Mouse (Mus musculus) retina, postnatal 1 day (tissue): ENCODE measurements around the gene Inpp4b.
"Not testable (repeated sequence)": the region's sequence is repeated elsewhere in the genome, so short reads cannot be mapped to it uniquely, and the experiment has no call there.

Experiments
- DNase-seq: peaks from one replicate; pipeline ENCODE4 v3.0.0-alpha.2; 2012

Inpp4b gene

DNA sequence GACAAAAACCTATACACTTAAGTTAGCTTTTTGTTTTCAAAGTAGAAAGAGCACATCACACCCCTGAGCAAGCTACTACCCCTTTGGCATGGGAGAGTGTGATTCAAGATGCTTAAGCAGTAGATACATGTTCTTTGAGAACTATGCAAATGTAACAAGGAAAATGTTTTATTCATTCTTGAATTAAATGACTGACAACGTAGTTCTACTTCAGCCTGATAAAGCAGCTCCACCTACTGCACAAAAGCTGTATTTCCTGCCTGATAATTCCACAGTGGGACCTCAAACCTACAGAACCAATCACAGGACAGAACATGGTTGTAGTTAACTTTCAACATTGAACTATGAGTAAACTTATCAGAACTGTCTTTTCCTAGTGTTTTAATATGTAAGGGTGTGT lies 686.5 kb downstream of the Inpp4b start:
- peak; percentile 17 for DNase-seq

DNA sequence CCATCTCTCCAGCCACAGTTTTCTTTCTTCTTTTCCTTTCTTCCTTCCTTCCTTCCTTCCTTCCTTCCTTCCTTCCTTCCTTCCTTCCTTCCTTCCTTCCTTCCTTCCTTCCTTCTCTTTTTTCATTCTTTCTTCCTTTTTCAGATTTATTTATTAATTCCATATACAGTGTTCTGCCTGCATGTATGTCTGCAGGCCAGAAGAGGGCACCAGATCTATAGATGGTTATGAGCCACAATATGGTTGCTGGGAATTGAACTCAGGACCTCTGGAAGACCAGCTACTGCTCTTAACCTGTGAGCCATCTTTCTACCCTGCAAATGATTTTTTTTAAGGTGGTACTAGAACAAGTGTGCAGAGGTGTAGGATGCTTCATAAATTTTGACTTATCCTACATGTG lies 689.7 kb downstream of the Inpp4b start:
- DNase-seq: not testable (repeated sequence)

DNA sequence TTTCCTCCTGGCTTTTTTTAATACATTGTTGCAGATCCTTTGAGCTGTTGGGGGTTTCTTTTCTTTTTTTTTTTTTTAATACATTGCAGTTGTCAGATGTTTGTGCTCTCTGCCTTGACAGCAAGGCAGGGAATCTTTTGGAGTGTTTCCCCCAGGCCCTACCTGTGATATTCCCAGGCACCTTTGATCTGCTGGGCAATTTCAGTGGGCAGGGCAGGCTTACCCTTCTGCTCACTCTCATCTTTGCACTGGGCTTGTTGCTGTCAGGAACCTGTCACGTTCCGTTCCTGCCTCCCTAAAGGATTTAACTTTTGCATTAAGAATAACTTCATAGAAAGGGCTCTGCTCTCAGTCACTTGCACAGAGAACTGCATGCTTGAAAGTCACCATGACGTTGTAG lies 711.7 kb downstream of the Inpp4b start:
- no peak for DNase-seq

DNA sequence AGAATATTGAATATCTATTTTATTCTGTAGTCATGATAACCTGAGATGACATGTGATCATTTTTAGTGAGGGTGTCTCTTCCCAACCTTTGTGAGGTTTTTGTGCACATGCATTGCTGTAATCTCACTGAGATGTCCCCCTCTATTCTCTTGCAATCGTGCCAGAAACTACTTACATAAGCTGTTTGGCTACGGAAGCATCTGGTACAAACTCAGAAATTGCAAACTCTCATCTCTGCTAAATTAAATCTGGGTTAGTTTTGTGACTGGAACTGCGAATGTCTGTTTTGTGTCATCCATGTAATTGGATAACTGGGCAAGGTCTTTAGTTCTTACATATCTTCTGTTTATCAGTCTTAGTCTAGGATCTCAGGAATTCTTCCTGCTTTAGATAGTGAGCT lies 725.3 kb downstream of the Inpp4b start:
- DNase-seq: no peak

DNA sequence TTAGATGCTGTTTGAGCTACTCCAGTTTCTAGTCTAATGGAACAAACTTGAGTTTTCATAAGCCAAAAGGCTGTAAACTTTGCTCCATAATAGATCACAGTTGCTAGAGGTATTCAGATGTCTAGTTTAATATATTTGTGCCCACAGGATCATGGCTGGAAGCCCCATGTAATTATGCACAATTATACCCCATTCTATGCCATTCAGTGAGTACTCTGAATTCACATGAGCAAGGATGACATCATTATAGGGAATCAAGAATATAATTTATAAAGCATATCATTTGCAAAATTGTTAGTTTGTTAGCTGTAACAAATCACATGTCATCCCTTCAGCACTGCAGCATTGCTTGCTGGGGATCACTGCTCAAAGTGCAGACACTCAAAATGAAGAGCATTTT lies 736.9 kb downstream of the Inpp4b start:
- DNase-seq: no peak

DNA sequence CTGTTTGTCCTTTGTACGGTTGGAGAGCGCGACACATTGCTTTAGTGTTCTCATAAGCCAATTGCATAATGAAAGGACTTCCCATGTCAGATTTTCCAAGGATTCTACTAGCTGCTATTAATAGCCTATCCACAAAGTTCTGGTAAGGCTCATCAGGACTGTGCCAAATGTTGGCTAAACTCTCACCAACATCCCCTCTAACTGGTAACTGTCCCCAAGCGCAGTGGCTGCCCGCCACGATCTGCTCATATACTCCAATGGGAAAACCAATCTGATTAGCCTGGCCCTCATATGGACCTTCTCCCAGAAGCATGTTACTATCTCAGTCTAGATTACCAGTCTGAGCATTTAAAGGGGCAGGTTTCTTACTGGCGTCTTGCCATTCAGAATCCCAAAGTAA lies 744.3 kb downstream of the Inpp4b start:
- DNase-seq: not testable (repeated sequence)

DNA sequence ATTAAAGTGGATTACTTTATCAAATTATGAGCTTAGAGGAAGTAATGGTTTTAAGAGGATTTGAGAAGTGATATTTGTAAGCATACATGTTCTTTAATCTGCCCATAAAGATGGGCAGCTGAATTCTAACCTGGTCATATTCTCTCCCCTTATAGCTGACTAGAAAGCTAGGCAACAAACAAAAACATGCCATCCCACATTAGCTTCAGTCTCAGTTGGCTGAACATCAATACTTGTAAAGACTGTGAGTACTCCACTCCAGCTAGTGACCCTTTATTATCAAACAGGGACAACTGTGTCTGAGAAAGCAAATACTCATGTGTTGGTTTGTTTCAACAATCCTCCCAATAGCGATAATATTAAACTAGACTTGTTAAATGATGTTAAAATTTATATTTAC lies 748.5 kb downstream of the Inpp4b start:
- DNase-seq: peak; percentile 79

DNA sequence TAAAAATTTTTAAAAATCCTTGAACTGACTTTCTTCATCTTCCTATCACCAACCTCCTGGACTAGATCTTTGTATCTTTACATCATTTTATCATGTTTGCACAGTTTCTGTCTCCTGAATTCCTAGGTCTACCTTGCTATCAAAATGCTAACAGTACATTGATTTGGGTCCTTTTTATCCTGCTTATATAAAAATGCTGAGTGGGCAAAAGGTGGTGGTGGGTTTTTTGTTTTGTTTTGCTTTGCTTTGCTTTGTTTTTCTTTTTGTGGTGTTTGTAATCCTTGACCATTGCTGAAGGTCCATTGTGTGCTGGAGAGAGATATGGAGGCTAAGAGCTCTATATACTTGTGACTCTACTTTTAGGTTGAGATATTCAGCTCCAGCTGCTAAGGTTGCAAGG lies 750.9 kb downstream of the Inpp4b start:
- no peak for DNase-seq

DNA sequence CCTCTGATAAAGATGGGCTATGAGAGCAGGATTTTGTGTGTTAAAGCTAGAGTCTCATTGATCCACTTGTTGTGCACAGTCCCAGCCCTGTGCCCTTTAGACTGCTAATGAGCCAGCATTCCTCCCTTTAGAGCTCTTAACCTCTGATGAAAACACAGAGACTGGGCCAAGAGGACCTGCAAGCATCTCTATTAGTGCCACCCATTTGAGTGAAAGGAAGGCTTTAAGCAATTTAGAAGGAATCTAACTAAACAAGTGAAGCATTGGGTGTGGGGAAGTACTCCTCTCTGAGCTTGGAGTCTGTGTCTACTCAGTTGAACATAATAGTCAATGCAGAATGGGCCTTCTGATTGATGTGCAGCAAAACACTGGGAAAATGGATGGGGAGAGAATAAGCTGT lies 762.2 kb downstream of the Inpp4b start:
- DNase-seq: peak; percentile 7

DNA sequence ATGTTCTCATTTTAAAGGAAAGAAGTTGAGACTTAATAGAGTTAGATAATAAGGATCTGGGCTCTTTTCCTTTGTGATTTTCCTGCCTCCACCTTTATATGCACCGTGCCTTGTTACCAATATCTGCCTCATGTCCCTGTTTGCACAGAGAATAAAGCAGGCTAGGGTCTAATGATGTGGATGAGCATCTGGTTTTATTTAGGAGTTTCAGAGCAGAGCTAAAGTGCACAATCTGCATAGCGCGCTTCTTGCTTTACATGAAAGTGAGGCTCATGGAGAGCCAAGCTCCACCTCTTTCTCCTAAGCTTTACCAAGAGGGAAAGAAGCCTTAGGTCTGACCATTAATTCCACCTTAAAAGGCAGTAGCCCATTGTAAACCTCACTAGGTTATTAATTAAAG lies 763.8 kb downstream of the Inpp4b start:
- DNase-seq: no peak

DNA sequence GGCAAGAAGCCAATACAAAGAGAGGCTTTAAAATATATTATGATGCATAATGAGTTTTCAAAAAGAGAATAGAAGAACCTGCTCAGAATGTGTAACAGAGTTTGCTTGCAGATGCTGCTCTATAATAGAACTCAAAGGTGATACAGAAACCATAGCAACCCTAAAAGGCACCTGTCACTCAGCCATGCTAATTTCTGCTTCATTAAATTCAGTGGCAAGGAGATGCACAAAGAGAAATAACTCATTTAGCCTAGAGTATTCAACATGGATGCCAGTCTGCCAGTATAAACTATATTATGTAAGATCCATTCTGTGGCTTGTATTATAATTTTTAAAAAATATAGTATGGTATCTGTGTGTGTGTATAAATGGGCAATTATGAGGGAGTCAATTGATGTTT lies 807.9 kb downstream of the Inpp4b start:
- no peak for DNase-seq

DNA sequence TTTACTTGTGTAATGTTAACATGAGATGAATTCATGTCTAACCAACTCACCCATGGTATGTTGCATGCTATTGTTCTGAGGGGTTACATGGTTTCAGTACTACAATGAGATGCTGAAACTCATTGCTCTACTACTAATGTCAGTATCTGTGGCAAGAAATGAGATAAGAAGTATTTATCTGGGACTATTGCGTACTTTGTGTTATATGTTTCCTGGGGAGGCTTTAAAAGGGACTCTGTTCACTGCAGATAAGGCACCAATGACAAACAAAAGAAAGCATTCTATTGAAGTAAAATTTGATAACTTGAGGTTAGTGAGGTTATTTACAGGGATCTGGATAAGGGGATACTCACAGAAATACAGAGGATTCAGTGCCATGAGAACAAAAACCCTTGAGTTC lies 815.6 kb downstream of the Inpp4b start:
- no peak for DNase-seq
